Mouse (Mus musculus): Measurements from ENCODE around the gene Cnot10. TPM values are rescaled to one million over a fixed set of nuclear protein-coding genes. Genes with fewer than 3 reads are reported as not detected.

Gene Cnot10
- total RNA-seq, 1 experiment from 2014 or later: 57.1 TPM

GRCm38 (mm10) chr9:114553828-114554227 is 86.2 kb downstream of the Cnot10 start:
- 0 out of 2 replicates have a peak, but pooled peaks have one; percentile 18 for ATAC-seq (replicated peaks; ENCODE audit: low read depth, poor library complexity, severe bottlenecking)

DNA sequence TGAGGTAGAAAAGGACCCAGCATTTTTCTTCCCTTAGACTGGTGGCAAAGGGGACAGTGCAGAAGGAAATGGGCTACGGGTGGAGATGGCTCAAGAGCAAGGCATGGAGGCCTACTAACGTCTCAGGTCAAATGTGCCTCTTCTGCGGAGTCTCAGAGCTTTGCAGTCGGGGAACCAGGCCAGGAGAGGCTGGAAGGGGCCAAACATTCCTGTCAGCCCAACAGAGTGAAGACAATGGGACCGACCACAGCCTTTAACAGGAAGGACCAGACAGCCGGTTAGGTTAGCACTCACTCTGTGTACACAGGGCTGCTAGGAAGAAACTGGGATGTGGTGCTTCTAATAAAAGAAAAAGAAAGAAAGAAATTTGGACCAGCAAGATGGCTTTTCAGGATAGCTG is 90.0 kb downstream of the Cnot10 start:
- ATAC-seq (replicated peaks; ENCODE audit: low read depth, poor library complexity, severe bottlenecking): no peak

GRCm38 (mm10) chr9:114549117-114549516 is 90.9 kb downstream of the Cnot10 start:
- no peak for ATAC-seq (replicated peaks; ENCODE audit: low read depth, poor library complexity, severe bottlenecking)

DNA sequence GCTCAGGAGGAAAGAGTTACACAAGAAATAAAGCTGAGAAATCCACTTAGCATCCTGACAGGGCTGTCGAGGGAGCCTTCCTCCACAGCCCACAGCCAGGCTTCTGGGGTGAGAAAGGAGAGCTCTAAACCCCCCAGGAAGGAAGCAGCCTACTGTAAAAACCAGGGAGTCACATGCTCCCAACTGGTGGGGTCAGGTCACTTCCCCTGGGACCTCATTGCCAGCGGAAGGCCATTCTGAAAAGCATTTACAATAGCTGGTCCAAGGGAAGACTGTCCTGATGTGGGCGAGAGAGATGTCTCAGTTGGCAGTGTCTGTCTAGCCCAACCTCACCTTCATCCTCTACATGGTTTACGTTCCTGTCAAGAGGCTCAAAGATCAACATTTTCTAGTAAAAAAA is 91.5 kb downstream of the Cnot10 start:
- no peak for ATAC-seq (replicated peaks; ENCODE audit: low read depth, poor library complexity, severe bottlenecking)

DNA sequence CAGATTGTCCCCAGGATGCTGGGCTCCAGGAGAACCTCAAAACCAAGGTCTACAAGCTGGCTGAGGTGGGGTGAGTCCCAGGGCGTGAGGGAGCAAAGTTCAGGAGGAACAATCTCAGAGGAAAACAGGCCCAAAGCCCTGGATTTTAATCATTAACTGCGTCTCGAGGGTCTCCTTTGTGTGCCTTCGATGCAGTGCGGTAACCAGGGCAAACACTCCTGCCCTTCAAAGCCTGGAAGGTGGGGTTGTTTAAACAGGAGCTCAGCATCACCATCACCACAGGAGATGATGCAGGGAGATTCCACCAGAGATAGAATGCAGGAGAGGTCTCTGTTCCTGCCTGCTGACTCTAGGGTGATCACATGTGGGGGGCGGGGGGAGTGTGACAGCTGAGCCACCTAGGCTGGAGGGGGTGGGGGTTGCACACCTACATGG is 92.3 kb downstream of the Cnot10 start:
- no peak for ATAC-seq (replicated peaks; ENCODE audit: low read depth, poor library complexity, severe bottlenecking)

- 0 out of 2 replicates have a peak, but pooled peaks have one; percentile 36 for ATAC-seq (replicated peaks; ENCODE audit: low read depth, poor library complexity, severe bottlenecking)
Observed at GRCm38 (mm10) chr9:114546765-114547164, 93.2 kb downstream of the Cnot10 start.

DNA sequence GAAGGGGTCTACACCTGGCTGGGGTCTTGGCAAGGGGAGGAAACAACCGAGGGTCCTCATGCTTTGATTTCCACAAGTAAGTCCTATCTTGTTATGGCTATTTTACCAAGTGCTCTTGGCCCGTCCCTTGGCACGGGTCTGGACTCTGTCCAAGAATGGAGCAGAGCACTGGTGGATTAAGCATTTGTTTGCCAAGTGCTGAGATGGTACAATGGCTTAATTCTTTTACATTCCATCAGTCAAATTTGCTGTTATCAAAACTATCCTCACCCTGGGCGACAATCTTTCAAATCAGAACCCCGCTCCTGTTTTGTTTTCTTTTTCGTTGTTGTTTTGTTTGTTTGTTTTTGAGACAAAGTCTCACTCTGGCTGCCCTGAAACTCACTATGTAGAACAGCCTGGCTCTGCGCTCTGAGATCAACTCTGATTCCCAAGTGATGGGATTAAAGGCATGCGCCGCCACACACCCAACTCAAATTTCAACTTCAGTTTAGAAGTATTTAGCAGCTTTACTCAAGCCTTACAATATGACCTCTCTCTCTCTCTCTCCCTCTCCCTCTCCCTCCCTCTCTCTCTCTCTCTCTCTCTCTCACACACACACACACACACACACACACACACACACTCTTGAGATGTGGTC is 95.1 kb downstream of the Cnot10 start:
- no peak for ATAC-seq (replicated peaks; ENCODE audit: low read depth, poor library complexity, severe bottlenecking)

- ATAC-seq (replicated peaks; ENCODE audit: low read depth, poor library complexity, severe bottlenecking): peak; percentile 40
Observed at GRCm38 (mm10) chr9:114543882-114544753, 95.9 kb downstream of the Cnot10 start.

DNA sequence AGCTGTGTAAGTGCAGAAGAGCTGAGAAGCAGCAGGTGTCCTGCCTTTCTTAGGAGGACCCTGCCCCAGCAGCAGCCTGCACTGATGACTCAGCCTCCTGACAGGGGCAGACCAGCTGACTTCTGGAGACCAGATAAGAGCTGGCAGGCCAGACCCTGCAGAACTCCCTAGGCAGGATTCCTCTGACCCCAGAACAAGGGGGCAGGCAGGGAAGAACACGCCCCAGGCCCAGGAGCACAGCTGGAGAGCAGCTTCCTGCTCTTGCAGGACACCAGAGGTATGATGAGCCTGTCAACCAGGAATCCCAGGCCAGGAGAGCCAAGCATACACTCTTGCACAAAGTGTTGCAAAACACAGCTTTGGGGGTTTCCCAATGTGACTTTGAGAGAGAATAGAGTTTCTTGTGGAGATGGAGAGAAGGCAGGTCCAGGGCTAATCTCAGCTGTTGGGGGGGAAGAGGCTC is 98.7 kb downstream of the Cnot10 start:
- ATAC-seq (replicated peaks; ENCODE audit: low read depth, poor library complexity, severe bottlenecking): peak; percentile 19; the same call in 1 of the 2 replicates

- ATAC-seq (replicated peaks; ENCODE audit: low read depth, poor library complexity, severe bottlenecking): no peak
Observed at GRCm38 (mm10) chr9:114538996-114539563, 100.9 kb downstream of the Cnot10 start.

DNA sequence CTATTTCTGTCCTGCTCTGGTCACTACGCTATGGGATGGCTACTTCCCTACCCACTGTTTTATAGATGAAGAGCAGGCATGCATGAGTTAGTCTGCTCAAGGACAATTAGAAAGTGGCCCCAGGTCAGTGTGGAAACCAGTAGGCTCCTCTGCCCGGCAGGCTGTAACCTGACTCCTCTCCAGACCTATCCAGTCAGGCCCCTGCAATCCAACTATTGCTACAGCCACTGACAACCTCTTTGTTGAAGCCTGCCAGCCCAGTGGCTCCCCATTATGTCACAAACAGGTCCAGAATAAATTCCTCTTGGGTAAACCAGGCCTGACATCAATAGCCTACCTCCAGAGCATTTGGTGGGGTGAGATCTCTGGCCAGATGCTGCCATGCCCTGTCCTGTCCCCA is 103.4 kb downstream of the Cnot10 start:
- ATAC-seq (replicated peaks; ENCODE audit: low read depth, poor library complexity, severe bottlenecking): no peak

Other genes with a start within 250 kb of the Cnot10 start
- gene Crtap, start 249.5 kb downstream of the Cnot10 start, total RNA-seq (2017): 31.3 and 36.8 TPM in 2 replicates
- gene Glb1, start 239.1 kb downstream of the Cnot10 start, total RNA-seq (2017): 29.5 and 30.6 TPM in 2 replicates
- gene Tmppe, start 239.1 kb downstream of the Cnot10 start, total RNA-seq (2017): 4.7 and 6.4 TPM in 2 replicates
- gene Ccr4, start 135.3 kb downstream of the Cnot10 start, total RNA-seq (2017): not detected in 2 replicates
- not detected in 2 replicates for gene C130032M10Rik, start 124.5 kb downstream of the Cnot10 start, total RNA-seq (2017)
- gene Trim71, start 75.8 kb downstream of the Cnot10 start, total RNA-seq (2017): 0.09 TPM in 1 of 2 replicates, not detected in the other
- gene Dync1li1, start 48.6 kb upstream of the Cnot10 start, total RNA-seq (2017): 35.9 and 44.7 TPM in 2 replicates
- 44.6 and 48.3 TPM in 2 replicates for gene Cmtm6, start 90.9 kb upstream of the Cnot10 start, total RNA-seq (2017)
- gene Cmtm7, start 141.7 kb upstream of the Cnot10 start, total RNA-seq (2017): 433 and 511 TPM in 2 replicates
- 3.1 TPM in 1 of 2 replicates, not detected in the other for gene Cmtm8, start 204.0 kb upstream of the Cnot10 start, total RNA-seq (2017)

All from common myeloid progenitor, adult 5-6 weeks (primary cell).